In genomic region chr4:155746575-155747490, GRCm38 (mm10) we compare ENCODE assay signal across 30 mouse cellular contexts. TPM values are rescaled to one million over a fixed set of nuclear protein-coding genes. Genes with fewer than 3 reads are reported as not detected.
A peak's percentile ranks its signal among the peaks of the same experiment; 100 is the strongest.
DNase-seq lines count a peak whose midpoint lies in the region; ATAC-seq and TF ChIP-seq lines count a peak whose summit lies in the region.
"Had no signal": no experiment of that assay in that cellular context is flagged by ENCODE, and none has a peak within 500 bp of the region (broad histone marks: within the 10 kb centered on the region; RNA-seq: fewer than 3 reads in every experiment).

No protein-coding gene starts in this region.

- ATAC-seq in frontal cortex, adult (ENCODE audit: low TSS enrichment), result peak; percentile 50; the same call in 1 of the 2 replicates
- ATAC-seq in CD4-positive, CD25-positive, alpha-beta regulatory T cell, adult 4 months, result no peak
- ATAC-seq: forebrain, embryonic 14.5 days; hindbrain, embryonic 16.5 days; intestine, embryonic 15.5 days; liver, embryonic 12.5 days; lung, postnatal 0 days; midbrain, embryonic 15.5 days had no signal

- TF ChIP-seq CTCF in cerebellum, adult 2 months (IDR thresholded peaks at IDR 0.05; ENCODE audit: borderline replicate concordance, insufficient read depth, low read depth, low read length), result no peak

- peaks cover 56% of the 10 kb centered on the region for H3K4me1 ChIP-seq in cerebellum, adult 2 months (ENCODE audit: control insufficient read depth, insufficient read depth, low read length)
- H3K4me1 ChIP-seq: heart, embryonic 13.5 days; hindbrain, embryonic 10.5 days; intestine, embryonic 15.5 days; limb, embryonic 13.5 days; liver, embryonic 12.5 days; midbrain, embryonic 15.5 days; neural tube, embryonic 15.5 days had no signal

- 0 out of 2 replicates have a peak, but pooled peaks have one; percentile 19 for TF ChIP-seq POLR2A in cerebellum, adult 2 months (IDR thresholded peaks at IDR 0.05; ENCODE audit: borderline replicate concordance, insufficient read depth, low read length)

- H3K4me3 ChIP-seq in cerebellum, adult 2 months (replicated peaks; ENCODE audit: insufficient read depth, low read depth, low read length), result peak overlapping the region; percentile 4
- H3K4me3 ChIP-seq: heart, embryonic 13.5 days; hindbrain, embryonic 10.5 days; intestine, embryonic 15.5 days; layer of hippocampus, adult 2 months; limb, embryonic 13.5 days; liver, embryonic 12.5 days; midbrain, embryonic 15.5 days; neural tube, embryonic 15.5 days had no signal

- H3K27me3 ChIP-seq in cerebellum, adult 2 months (ENCODE audit: control insufficient read depth, insufficient read depth, low read length), result no peaks in the 10 kb centered on the region
- H3K27me3 ChIP-seq: heart, embryonic 13.5 days; intestine, embryonic 15.5 days; limb, embryonic 13.5 days; liver, embryonic 12.5 days; midbrain, embryonic 15.5 days; neural tube, embryonic 15.5 days had no signal

- peak overlapping the region; percentile 100 for H3K27ac ChIP-seq in cerebellum, adult 2 months (ENCODE audit: insufficient read depth, low read length)
- H3K27ac ChIP-seq: heart, embryonic 13.5 days; hindbrain, embryonic 10.5 days; intestine, embryonic 15.5 days; layer of hippocampus, adult 2 months; limb, embryonic 13.5 days; liver, embryonic 12.5 days; macrophage; midbrain, embryonic 15.5 days; neural tube, embryonic 15.5 days had no signal

- DNase-seq in frontal cortex, postnatal 25 days (ENCODE audit: low spot score in 2 of 2), result no peak
- peak; percentile 73 for DNase-seq in brain, adult 2 months (ENCODE audit: low read depth, low spot score)
- DNase-seq in cerebellum, adult 2 months, result peak; percentile 64 to 68
- DNase-seq in cerebellum, postnatal 14 days, result peak; percentile 67 to 72
- DNase-seq in layer of hippocampus, postnatal 25 days (ENCODE audit: extremely low spot score in 1 of 2, low spot score in 1 of 2), result no peak
- no peak for DNase-seq in lung, postnatal 10 days
- DNase-seq: adrenal gland, postnatal 36 days; heart, postnatal 10 days; kidney, adult 2 months; kidney, postnatal 36 days; lung, adult 18-20 months; retina, postnatal 1 day; spleen, adult 18-20 months; thymus, adult 18-20 months; thymus, postnatal 25 days had no signal

- WGBS in cerebellum, adult 2 months, result 17% methylated on average over 17 of the region's 17 CpGs

RNA-seq across cellular contexts. Expression of gene Tmem240, which starts 12.2 kb away (rescaled TPM):
- polyA plus RNA-seq in cerebellum, adult 2 months (2012; rRNA removed), result 123 and 133 TPM in 2 replicates
- polyA plus RNA-seq in CD4-positive, CD25-positive, alpha-beta regulatory T cell, adult 4 months (2017; shearing (Covaris generic)), result under 1 TPM in 1 of 2 experiments, not detected in 1; 0.24 TPM
- 10 to 100 TPM; 38.0 to 39.7 TPM for total RNA-seq in layer of hippocampus, postnatal 25 days (2021)
- total RNA-seq: common myeloid progenitor, adult 5-6 weeks had no signal

RNA-seq across cellular contexts. Expression of gene Atad3a, which starts 14.1 kb away (rescaled TPM):
- polyA plus RNA-seq in cerebellum, adult 2 months (2012; rRNA removed), result 114 and 123 TPM in 2 replicates
- 10 to 100 TPM; 22.9 to 32.9 TPM for polyA plus RNA-seq in CD4-positive, CD25-positive, alpha-beta regulatory T cell, adult 4 months (2017; shearing (Covaris generic))
- 10 to 100 TPM; 47.5 to 56.3 TPM for total RNA-seq in layer of hippocampus, postnatal 25 days (2021)

RNA-seq across cellular contexts. Expression of gene Vwa1, which starts 27.7 kb away (rescaled TPM):
- polyA plus RNA-seq in cerebellum, adult 2 months (2012; rRNA removed), result 33.8 and 35.4 TPM in 2 replicates
- polyA plus RNA-seq in CD4-positive, CD25-positive, alpha-beta regulatory T cell, adult 4 months (2017; shearing (Covaris generic)), result under 1 TPM in 1 of 2 experiments, not detected in 1; 0.23 TPM
- 10 to 100 TPM in 1 of 2 experiments, 1 to 10 TPM in 1; 9.7 to 10.3 TPM for total RNA-seq in layer of hippocampus, postnatal 25 days (2021)

RNA-seq across cellular contexts. Expression of gene Tmem88b, which starts 38.8 kb away (rescaled TPM):
- 61.7 and 81.7 TPM in 2 replicates for polyA plus RNA-seq in cerebellum, adult 2 months (2012; rRNA removed)
- polyA plus RNA-seq in CD4-positive, CD25-positive, alpha-beta regulatory T cell, adult 4 months (2017; shearing (Covaris generic)), result not detected
- 10 to 100 TPM; 31.3 to 33.9 TPM for total RNA-seq in layer of hippocampus, postnatal 25 days (2021)
- total RNA-seq: common myeloid progenitor, adult 5-6 weeks had no signal
- polyA plus RNA-seq: macrophage had no signal

RNA-seq across cellular contexts. Expression of gene Ssu72, which starts 42.2 kb away (rescaled TPM):
- polyA plus RNA-seq in cerebellum, adult 2 months (2012; rRNA removed), result 141 and 152 TPM in 2 replicates
- 100 to 1,000 TPM; 153 to 164 TPM for polyA plus RNA-seq in CD4-positive, CD25-positive, alpha-beta regulatory T cell, adult 4 months (2017; shearing (Covaris generic))
- 10 to 100 TPM; 78.8 to 84.0 TPM for total RNA-seq in layer of hippocampus, postnatal 25 days (2021)

Comparison
In these comparisons a context has a peak if more than half of its experiments do, and no peak if none do; other contexts are left out.
1. DNase-seq: peak in brain, adult 2 months (single experiment), cerebellum, adult 2 months (2 of 2) and cerebellum, postnatal 14 days (2 of 2); none in frontal cortex, postnatal 25 days (0 of 2), layer of hippocampus, postnatal 25 days (0 of 2) and lung, postnatal 10 days (single experiment).
2. RNA of gene Tmem240, which starts 12.2 kb away (polyA plus RNA-seq): 123 to 133 TPM in cerebellum, adult 2 months; 0.24 TPM in CD4-positive, CD25-positive, alpha-beta regulatory T cell, adult 4 months; every median in the first group is over 10 times any median in the second.
3. RNA of gene Vwa1, which starts 27.7 kb away (polyA plus RNA-seq): 33.8 to 35.4 TPM in cerebellum, adult 2 months; 0.23 TPM in CD4-positive, CD25-positive, alpha-beta regulatory T cell, adult 4 months; every median in the first group is over 10 times any median in the second.